Mouse (Mus musculus): ENCODE results near the gene Apol6.

Apol6 gene

GRCm38 (mm10) chr15:77091394-77091793 is 46.9 kb downstream of the Apol6 start:
- Histone ChIP-seq H3K36me3 (ENCODE audit: insufficient read depth, low read length) (peaks cover 79% of the 10 kb centered on the region), H3K9me3 (ENCODE audit: low read length) (no peaks in the 10 kb centered on the region), H3K4me3 (replicated peaks; ENCODE audit: low read length) (no peak overlapping the region), H3K27me3 (ENCODE audit: insufficient read depth, low read length) (no peaks in the 10 kb centered on the region), H3K4me1 (replicated peaks; ENCODE audit: low read depth, low read length) (peaks cover 11% of the 10 kb centered on the region; the same call in 1 of the 2 replicates)
- TF ChIP-seq NANOG (IDR thresholded peaks at IDR 0.05; ENCODE audit: borderline replicate concordance, low read length), result no peak
- no peak for TF ChIP-seq CTCF (conservative IDR thresholded peaks at IDR 0.05; ENCODE audit: low read length)
- no peak for TF ChIP-seq POU5F1 (IDR thresholded peaks at IDR 0.05; ENCODE audit: borderline replicate concordance, low read length)

- Histone ChIP-seq H3K27me3 (ENCODE audit: insufficient read depth, low read length) (no peaks in the 10 kb centered on the region), H3K4me3 (replicated peaks; ENCODE audit: low read length) (no peak overlapping the region), H3K4me1 (replicated peaks; ENCODE audit: low read depth, low read length) (peaks cover 28% of the 10 kb centered on the region), H3K9me3 (ENCODE audit: low read length) (no peaks in the 10 kb centered on the region), H3K36me3 (ENCODE audit: insufficient read depth, low read length) (peaks cover 85% of the 10 kb centered on the region)
- TF ChIP-seq POU5F1 (IDR thresholded peaks at IDR 0.05; ENCODE audit: borderline replicate concordance, low read length) (no peak), CTCF (conservative IDR thresholded peaks at IDR 0.05; ENCODE audit: low read length) (no peak), NANOG (IDR thresholded peaks at IDR 0.05; ENCODE audit: borderline replicate concordance, low read length) (no peak)
Measured at GRCm38 (mm10) chr15:77094431-77094830, 49.9 kb downstream of the Apol6 start.

- Histone ChIP-seq H3K4me3 (replicated peaks; ENCODE audit: low read length) (no peak overlapping the region), H3K9me3 (ENCODE audit: low read length) (no peaks in the 10 kb centered on the region), H3K36me3 (ENCODE audit: insufficient read depth, low read length) (peaks cover 85% of the 10 kb centered on the region), H3K4me1 (replicated peaks; ENCODE audit: low read depth, low read length) (peaks cover 36% of the 10 kb centered on the region), H3K27me3 (ENCODE audit: insufficient read depth, low read length) (no peaks in the 10 kb centered on the region)
- TF ChIP-seq NANOG (IDR thresholded peaks at IDR 0.05; ENCODE audit: borderline replicate concordance, low read length) (no peak), POU5F1 (IDR thresholded peaks at IDR 0.05; ENCODE audit: borderline replicate concordance, low read length) (no peak), CTCF (conservative IDR thresholded peaks at IDR 0.05; ENCODE audit: low read length) (no peak)
Measured at GRCm38 (mm10) chr15:77095216-77095615, 50.7 kb downstream of the Apol6 start.

DNA sequence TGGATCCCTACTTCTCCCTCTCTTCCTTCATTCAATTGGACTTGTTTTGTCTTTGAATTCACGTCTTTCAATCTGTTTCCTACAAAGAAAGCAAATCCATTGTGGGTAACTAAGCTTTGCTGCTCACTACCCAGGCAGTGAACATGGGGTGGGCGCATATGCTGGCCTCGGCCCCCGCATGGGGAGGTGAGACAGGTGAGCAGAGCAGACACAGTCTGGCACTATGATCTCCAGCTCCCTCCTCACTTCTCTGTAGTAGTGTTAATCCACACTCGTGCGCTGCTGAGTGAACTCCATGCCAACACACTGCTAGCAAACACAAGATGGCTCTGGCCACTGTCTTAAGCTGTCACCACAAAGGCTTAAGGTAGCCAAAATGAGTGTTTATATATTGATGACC is 52.8 kb downstream of the Apol6 start:
- H3K4me1 ChIP-seq (replicated peaks; ENCODE audit: low read depth, low read length), result peaks cover 50% of the 10 kb centered on the region
- H3K36me3 ChIP-seq (ENCODE audit: insufficient read depth, low read length), result peaks cover 85% of the 10 kb centered on the region
- TF ChIP-seq POU5F1 (IDR thresholded peaks at IDR 0.05; ENCODE audit: borderline replicate concordance, low read length), result no peak
- no peaks in the 10 kb centered on the region for H3K27me3 ChIP-seq (ENCODE audit: insufficient read depth, low read length)
- H3K9me3 ChIP-seq (ENCODE audit: low read length), result no peaks in the 10 kb centered on the region
- no peak overlapping the region for H3K4me3 ChIP-seq (replicated peaks; ENCODE audit: low read length)

GRCm38 (mm10) chr15:77099756-77100155 is 55.2 kb downstream of the Apol6 start:
- TF ChIP-seq CTCF (conservative IDR thresholded peaks at IDR 0.05; ENCODE audit: low read length) (no peak), NANOG (IDR thresholded peaks at IDR 0.05; ENCODE audit: borderline replicate concordance, low read length) (no peak), POU5F1 (IDR thresholded peaks at IDR 0.05; ENCODE audit: borderline replicate concordance, low read length) (no peak)
- H3K27me3 ChIP-seq (ENCODE audit: insufficient read depth, low read length), result no peaks in the 10 kb centered on the region
- no peaks in the 10 kb centered on the region for H3K9me3 ChIP-seq (ENCODE audit: low read length)
- peaks cover 72% of the 10 kb centered on the region for H3K4me1 ChIP-seq (replicated peaks; ENCODE audit: low read depth, low read length)
- peaks cover 66% of the 10 kb centered on the region for H3K36me3 ChIP-seq (ENCODE audit: insufficient read depth, low read length)
- H3K4me3 ChIP-seq (replicated peaks; ENCODE audit: low read length), result no peak overlapping the region

DNA sequence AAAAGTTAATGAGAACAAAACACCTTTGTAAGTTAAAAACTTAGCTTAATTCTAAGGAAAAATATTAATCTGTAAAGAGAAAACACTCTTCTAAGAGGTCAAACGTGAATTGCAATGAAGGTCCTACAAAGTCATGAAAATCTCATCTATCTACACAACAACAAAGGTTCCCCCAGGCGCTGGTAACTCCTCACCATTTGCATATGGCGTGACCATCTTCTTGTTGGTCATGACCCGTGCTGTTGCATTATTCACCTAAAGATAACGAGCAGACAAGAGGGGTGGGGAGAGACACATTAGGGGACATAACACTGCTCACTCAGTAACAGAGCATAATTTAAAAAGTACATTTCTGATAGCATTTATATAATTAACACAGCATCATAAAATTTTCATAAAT is 58.2 kb downstream of the Apol6 start:
- peaks cover 88% of the 10 kb centered on the region for H3K4me1 ChIP-seq (replicated peaks; ENCODE audit: low read depth, low read length)
- H3K9me3 ChIP-seq (ENCODE audit: low read length), result no peaks in the 10 kb centered on the region
- TF ChIP-seq NANOG (IDR thresholded peaks at IDR 0.05; ENCODE audit: borderline replicate concordance, low read length) (peak; percentile 52; the same call in 1 of the 2 replicates), CTCF (conservative IDR thresholded peaks at IDR 0.05; ENCODE audit: low read length) (no peak), POU5F1 (IDR thresholded peaks at IDR 0.05; ENCODE audit: borderline replicate concordance, low read length) (peak; percentile 14; the same call in 1 of the 2 replicates)

DNA sequence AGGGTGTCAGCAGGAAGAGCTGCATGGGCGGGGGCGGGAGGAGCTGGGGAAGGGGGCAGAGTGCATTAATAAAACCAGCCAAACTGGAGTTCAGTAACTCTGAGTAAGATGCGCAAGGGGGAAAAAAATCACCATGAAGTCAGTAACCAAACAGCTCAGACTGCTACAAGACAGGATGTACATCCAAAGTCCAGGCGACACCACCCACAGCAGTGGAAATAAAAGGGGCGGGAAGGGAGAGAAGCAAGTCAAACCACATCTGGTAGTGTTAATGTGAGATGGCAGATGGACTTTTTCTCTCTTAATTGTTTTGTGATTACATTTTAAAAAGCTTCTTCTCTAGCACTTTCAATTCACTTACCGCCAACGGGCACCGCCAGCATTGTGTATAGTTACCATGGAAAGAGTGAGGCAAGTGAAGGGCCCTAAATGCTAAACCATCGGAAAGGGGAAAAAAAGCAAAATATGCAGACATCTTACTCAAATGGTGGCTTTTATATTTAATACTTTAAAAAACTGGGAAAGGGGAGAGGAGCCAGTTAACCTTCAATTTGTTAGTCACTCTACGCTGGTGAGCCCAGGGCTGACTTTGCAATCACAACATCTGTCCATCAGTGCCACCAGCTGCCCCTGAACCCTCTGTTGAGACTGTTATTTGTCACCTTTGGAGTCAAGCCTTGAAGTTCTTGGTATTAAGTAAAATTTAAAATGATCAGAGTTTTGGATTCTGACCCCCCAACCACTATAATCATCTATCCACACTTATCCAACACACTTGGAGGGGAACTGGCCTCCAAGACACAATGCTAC is 60.0 kb downstream of the Apol6 start:
- Histone ChIP-seq H3K36me3 (ENCODE audit: insufficient read depth, low read length) (peaks cover 29% of the 10 kb centered on the region), H3K4me3 (replicated peaks; ENCODE audit: low read length) (peak overlapping the region; percentile 7), H3K9me3 (ENCODE audit: low read length) (no peaks in the 10 kb centered on the region), H3K4me1 (replicated peaks; ENCODE audit: low read depth, low read length) (peaks cover 89% of the 10 kb centered on the region), H3K27me3 (ENCODE audit: insufficient read depth, low read length) (no peaks in the 10 kb centered on the region)
- TF ChIP-seq POU5F1 (IDR thresholded peaks at IDR 0.05; ENCODE audit: borderline replicate concordance, low read length) (no peak), CTCF (conservative IDR thresholded peaks at IDR 0.05; ENCODE audit: low read length) (no peak), NANOG (IDR thresholded peaks at IDR 0.05; ENCODE audit: borderline replicate concordance, low read length) (no peak)

More for the DNA sequence above, 58.2 kb downstream of the Apol6 start:
- peaks cover 38% of the 10 kb centered on the region for H3K36me3 ChIP-seq (ENCODE audit: insufficient read depth, low read length)
- no peak overlapping the region for H3K4me3 ChIP-seq (replicated peaks; ENCODE audit: low read length)
- no peaks in the 10 kb centered on the region for H3K27me3 ChIP-seq (ENCODE audit: insufficient read depth, low read length)

GRCm38 (mm10) chr15:77105273-77105672 is 60.7 kb downstream of the Apol6 start:
- H3K27me3 ChIP-seq (ENCODE audit: insufficient read depth, low read length), result no peaks in the 10 kb centered on the region
- no peak overlapping the region; the same call in 1 of the 2 replicates for H3K4me3 ChIP-seq (replicated peaks; ENCODE audit: low read length)
- peaks cover 26% of the 10 kb centered on the region for H3K36me3 ChIP-seq (ENCODE audit: insufficient read depth, low read length)
- H3K4me1 ChIP-seq (replicated peaks; ENCODE audit: low read depth, low read length), result peaks cover 88% of the 10 kb centered on the region
- TF ChIP-seq POU5F1 (IDR thresholded peaks at IDR 0.05; ENCODE audit: borderline replicate concordance, low read length), result no peak
- no peak for TF ChIP-seq CTCF (conservative IDR thresholded peaks at IDR 0.05; ENCODE audit: low read length)
- TF ChIP-seq NANOG (IDR thresholded peaks at IDR 0.05; ENCODE audit: borderline replicate concordance, low read length), result no peak
- H3K9me3 ChIP-seq (ENCODE audit: low read length), result no peaks in the 10 kb centered on the region
